Mouse (Mus musculus) hindbrain, postnatal 0 days (tissue): ENCODE measurements at regions not wholly inside any gene's neighbourhood (a gene's known extent, or its start where the extent isn't known, plus 50 kb on each side); places are given as distances from the start of the nearest gene placed in this dataset.

ENCODE experiments used
- ATAC-seq: fragments of 200-750 bp; cut with Nextera tagmentation; 2 replicates; pipeline ENCODE4 v1.8.0; 2017; ENCODE audit warnings: mild to moderate bottlenecking, moderate TSS enrichment, moderate library complexity
- DNase-seq: peaks from one replicate; pipeline ENCODE4 v3.0.0-alpha.2; 2015; ENCODE audit warnings: low spot score
- H3K27ac ChIP-seq: fragments of 300-500 bp; sonication (generic); 2 replicates; pipeline ENCODE4 v1.5.1; 2014; ENCODE audit warnings: mild to moderate bottlenecking
- H3K27me3 ChIP-seq: fragments of 300-500 bp; sonication (generic); 2 replicates; pipeline ENCODE4 v1.6.1; 2014; ENCODE audit warnings: low read length, mixed read lengths; ENCODE audit not compliant: insufficient read depth
- H3K36me3 ChIP-seq: fragments of 300-500 bp; sonication (generic); 2 replicates; pipeline ENCODE4 v1.6.1; 2014; ENCODE audit warnings: low read length, mixed read lengths; ENCODE audit not compliant: insufficient read depth
- H3K4me1 ChIP-seq: fragments of 300-500 bp; sonication (generic); 2 replicates; pipeline ENCODE4 v1.6.1; 2014; ENCODE audit warnings: antibody characterized with exemption, low read length, mixed read lengths; ENCODE audit not compliant: insufficient read depth
- H3K4me2 ChIP-seq: fragments of 300-500 bp; sonication (generic); 2 replicates; pipeline ENCODE4 v1.6.1; 2014; ENCODE audit warnings: low read depth, mild to moderate bottlenecking, low read length, moderate library complexity, mixed read lengths
- H3K4me3 ChIP-seq: fragments of 300-500 bp; sonication (generic); 2 replicates; pipeline ENCODE4 v1.5.1; 2014; ENCODE audit warnings: low read length
- H3K9ac ChIP-seq: fragments of 300-500 bp; sonication (generic); replicated peaks from 2 replicates; pipeline ENCODE4 v1.6.1; 2014; ENCODE audit warnings: mild to moderate bottlenecking, low read length, moderate library complexity, mixed read lengths
- H3K9me3 ChIP-seq: fragments of 300-500 bp; sonication (generic); 2 replicates; pipeline ENCODE4 v1.6.1; 2016; ENCODE audit warnings: low read length, mixed read lengths
- CTCF ChIP-seq: IDR thresholded peaks from 2 replicates; pipeline ENCODE4 v1.5.1; 2016; ENCODE audit warnings: antibody characterized with exemption, control low read depth, low read depth
- WGBS: fragments of 180-500 bp; shearing (Covaris S2); extraction: QIAGEN DNeasy Blood & Tissue Kit; methylation state at CpG from one replicate; pipeline ENCODE4 v1.1.7; 2014; 5-methylcytosine and 5-hydroxymethylcytosine counted together

GRCm38 (mm10) chr8:24351760-24352159 is 373.9 kb downstream of the Adam3 start:
- H3K36me3 ChIP-seq: no peaks in the 10 kb centered on the region
- H3K9ac ChIP-seq: no peak overlapping the region
- H3K27ac ChIP-seq: no peak overlapping the region
- no peak for TF ChIP-seq CTCF
- 33% methylated on average over 6 of the region's 6 CpGs for WGBS
- ATAC-seq (no peak), DNase-seq (no peak)
- no peaks in the 10 kb centered on the region for H3K27me3 ChIP-seq
- H3K4me1 ChIP-seq: 0 out of 2 replicates have a peak, but pooled peaks cover 3% of the 10 kb centered on the region
- H3K9me3 ChIP-seq: no peaks in the 10 kb centered on the region
- H3K4me2 ChIP-seq: 0 out of 2 replicates have a peak overlapping the region, but pooled peaks have one; percentile 23
- no peak overlapping the region for H3K4me3 ChIP-seq

GRCm38 (mm10) chr8:24346390-24347113 is 379.1 kb downstream of the Adam3 start:
- H3K9ac ChIP-seq: no peak overlapping the region
- 73% methylated on average over 6 of the region's 6 CpGs for WGBS
- H3K36me3 ChIP-seq: no peaks in the 10 kb centered on the region
- no peak overlapping the region for H3K4me3 ChIP-seq
- DNase-seq (no peak), ATAC-seq (no peak)
- no peaks in the 10 kb centered on the region for H3K4me1 ChIP-seq
- no peak overlapping the region for H3K27ac ChIP-seq
- no peak overlapping the region for H3K4me2 ChIP-seq
- no peak for TF ChIP-seq CTCF
- H3K9me3 ChIP-seq: no peaks in the 10 kb centered on the region
- no peaks in the 10 kb centered on the region for H3K27me3 ChIP-seq

GRCm38 (mm10) chr8:24338694-24339093 is 387.0 kb downstream of the Adam3 start:
- TF ChIP-seq CTCF: no peak
- no peaks in the 10 kb centered on the region for H3K4me1 ChIP-seq
- no peak for ATAC-seq
- no peak overlapping the region for H3K9ac ChIP-seq
- 92% methylated on average over 9 of the region's 9 CpGs for WGBS
- H3K27me3 ChIP-seq: no peaks in the 10 kb centered on the region
- H3K36me3 ChIP-seq: no peaks in the 10 kb centered on the region
- no peaks in the 10 kb centered on the region; the same call in 1 of the 2 replicates for H3K9me3 ChIP-seq
- H3K27ac ChIP-seq: no peak overlapping the region
- H3K4me2 ChIP-seq: no peak overlapping the region
- DNase-seq: no peak
- H3K4me3 ChIP-seq: no peak overlapping the region

GRCm38 (mm10) chr8:24337635-24338034 is 388.0 kb downstream of the Adam3 start:
- Histone ChIP-seq H3K36me3 (no peaks in the 10 kb centered on the region), H3K4me1 (no peaks in the 10 kb centered on the region), H3K9ac (no peak overlapping the region), H3K9me3 (no peaks in the 10 kb centered on the region; the same call in 1 of the 2 replicates), H3K27me3 (no peaks in the 10 kb centered on the region), H3K4me3 (no peak overlapping the region), H3K27ac (no peak overlapping the region), H3K4me2 (no peak overlapping the region)
- WGBS: 53% methylated on average over 6 of the region's 6 CpGs
- DNase-seq: peak; percentile 72
- peak; percentile 76 for ATAC-seq
- TF ChIP-seq CTCF: peak; percentile 68

GRCm38 (mm10) chr8:24335709-24336108 is 389.9 kb downstream of the Adam3 start:
- H3K9me3 ChIP-seq: no peaks in the 10 kb centered on the region; the same call in 1 of the 2 replicates
- H3K4me3 ChIP-seq: no peak overlapping the region
- DNase-seq (peak; percentile 26), ATAC-seq (peak; percentile 38; the same call in 1 of the 2 replicates)
- TF ChIP-seq CTCF: no peak
- H3K27ac ChIP-seq: no peak overlapping the region
- H3K27me3 ChIP-seq: no peaks in the 10 kb centered on the region
- H3K9ac ChIP-seq: no peak overlapping the region
- H3K4me1 ChIP-seq: no peaks in the 10 kb centered on the region
- no peaks in the 10 kb centered on the region for H3K36me3 ChIP-seq
- WGBS: 36% methylated on average over 5 of the region's 5 CpGs
- H3K4me2 ChIP-seq: no peak overlapping the region

GRCm38 (mm10) chr8:24333705-24334104 is 391.9 kb downstream of the Adam3 start:
- no peak overlapping the region for H3K4me2 ChIP-seq
- no peaks in the 10 kb centered on the region for H3K4me1 ChIP-seq
- H3K4me3 ChIP-seq: no peak overlapping the region
- H3K27ac ChIP-seq: no peak overlapping the region
- no peaks in the 10 kb centered on the region for H3K9me3 ChIP-seq
- no peak for ATAC-seq
- H3K9ac ChIP-seq: no peak overlapping the region
- peak; percentile 14; the same call in 1 of the 2 replicates for TF ChIP-seq CTCF
- H3K27me3 ChIP-seq: no peaks in the 10 kb centered on the region
- H3K36me3 ChIP-seq: no peaks in the 10 kb centered on the region
- peak; percentile 16 for DNase-seq
- WGBS: 73% methylated on average over 4 of the region's 4 CpGs

GRCm38 (mm10) chr8:24310893-24311292 is 414.8 kb downstream of the Adam3 start:
- WGBS: 62% methylated on average over 4 of the region's 4 CpGs
- ATAC-seq: no peak
- no peak for TF ChIP-seq CTCF

More at GRCm38 (mm10) chr8:24310893-24311292, 414.8 kb downstream of the Adam3 start:
- Histone ChIP-seq H3K9me3 (no peaks in the 10 kb centered on the region), H3K4me2 (no peak overlapping the region), H3K4me1 (no peaks in the 10 kb centered on the region), H3K27ac (no peak overlapping the region), H3K4me3 (no peak overlapping the region), H3K9ac (no peak overlapping the region), H3K36me3 (no peaks in the 10 kb centered on the region), H3K27me3 (no peaks in the 10 kb centered on the region)
- no peak for DNase-seq
